Mouse (Mus musculus): Measurements from ENCODE around the gene Bglap.
"Not testable (repeated sequence)": the region's sequence is repeated elsewhere in the genome, so short reads cannot be mapped to it uniquely, and the experiment has no call there.

Gene Bglap

GRCm38 (mm10) chr3:88384364-88384763 lies at the start of gene Bglap:
Bglap (minus strand) TSS chr3:88384464.
- DNase-seq: no peak

- not testable (repeated sequence) for DNase-seq
Measured at GRCm38 (mm10) chr3:88428639-88429038, 44.4 kb upstream of the Bglap start.

- DNase-seq: no peak
Measured at GRCm38 (mm10) chr3:88427342-88427905, 43.2 kb upstream of the Bglap start.

- no peak for DNase-seq
Measured at GRCm38 (mm10) chr3:88425708-88426420, 41.6 kb upstream of the Bglap start.

GRCm38 (mm10) chr3:88425330-88425689 lies 41.0 kb upstream of the Bglap start:
- no peak for DNase-seq

GRCm38 (mm10) chr3:88424605-88425329 lies 40.5 kb upstream of the Bglap start, which contains the start of gene Slc25a44:
Slc25a44 (minus strand) TSS chr3:88425139.
- peak; percentile 99 for DNase-seq

GRCm38 (mm10) chr3:88422020-88422720 lies 37.9 kb upstream of the Bglap start:
- peak; percentile 77 for DNase-seq

GRCm38 (mm10) chr3:88420771-88421170 lies 36.5 kb upstream of the Bglap start:
- no peak for DNase-seq

- no peak for DNase-seq
Measured at GRCm38 (mm10) chr3:88418016-88418415, 33.8 kb upstream of the Bglap start.

- DNase-seq: no peak
Measured at GRCm38 (mm10) chr3:88415668-88416067, 31.4 kb upstream of the Bglap start.

GRCm38 (mm10) chr3:88412636-88413035 lies 28.4 kb upstream of the Bglap start:
- DNase-seq: no peak

- DNase-seq: no peak
Measured at GRCm38 (mm10) chr3:88411681-88412080, 27.4 kb upstream of the Bglap start.

GRCm38 (mm10) chr3:88410645-88411031 lies 26.4 kb upstream of the Bglap start:
- DNase-seq: no peak

- DNase-seq: peak; percentile 86
Measured at GRCm38 (mm10) chr3:88409741-88410644, 25.7 kb upstream of the Bglap start, which contains the start of gene Pmf1. Pmf1 (minus strand) TSS chr3:88410331.

- no peak for DNase-seq
Measured at GRCm38 (mm10) chr3:88408953-88409352, 24.7 kb upstream of the Bglap start.

GRCm38 (mm10) chr3:88407529-88407928 lies 23.3 kb upstream of the Bglap start:
- no peak for DNase-seq

GRCm38 (mm10) chr3:88407090-88407489 lies 22.8 kb upstream of the Bglap start:
- DNase-seq: peak; percentile 79

GRCm38 (mm10) chr3:88403522-88404230 lies 19.4 kb upstream of the Bglap start:
- no peak for DNase-seq

GRCm38 (mm10) chr3:88398666-88399065 lies 14.4 kb upstream of the Bglap start:
- DNase-seq: peak; percentile 91

- no peak for DNase-seq
Measured at GRCm38 (mm10) chr3:88395742-88396141, 11.5 kb upstream of the Bglap start.

- no peak for DNase-seq
Measured at GRCm38 (mm10) chr3:88395288-88395687, 11.0 kb upstream of the Bglap start.
